Comparison of ENCODE assay signal across 8 mouse cellular contexts in genomic region chr12:71855730-71856479, GRCm38 (mm10). TPM values are rescaled to one million over a fixed set of nuclear protein-coding genes. Genes with fewer than 3 reads are reported as not detected.
DNase-seq lines count a peak whose midpoint lies in the region; ATAC-seq lines count a peak whose summit lies in the region.

No protein-coding gene starts in this region.

- no peak overlapping the region for H3K4me2 ChIP-seq in hindbrain, embryonic 14.5 days (replicated peaks)
- H3K4me2 ChIP-seq in liver, embryonic 11.5 days: no peak overlapping the region; the same call in 1 of the 2 replicates

- peak; percentile 35 for DNase-seq in cerebellum, adult 11-12 months
- DNase-seq in cerebellum, adult 11 months: no peak
- DNase-seq in cerebellum, adult 9-11 months: peak; percentile 44
- DNase-seq in gastrocnemius, postnatal 10 days: peak; percentile 65
- peak; percentile 47 for DNase-seq in hindbrain, embryonic 14.5 days (ENCODE audit: low spot score)
- no peak for DNase-seq in liver, embryonic 11.5 days (ENCODE audit: low spot score)
- DNase-seq in neural tube, embryonic 10.5 days (ENCODE audit: extremely low spot score, low spot score): peak; percentile 41
- DNase-seq in B cell, adult 2 months: no peak

- peaks cover 49% of the 10 kb centered on the region for H3K4me1 ChIP-seq in hindbrain, embryonic 14.5 days (replicated peaks; ENCODE audit: control insufficient read depth, insufficient read depth, low read length)
- peaks cover 37% of the 10 kb centered on the region for H3K4me1 ChIP-seq in liver, embryonic 11.5 days (replicated peaks; ENCODE audit: control insufficient read depth, insufficient read depth, low read length)

- H3K9ac ChIP-seq in hindbrain, embryonic 14.5 days: no peak overlapping the region
- H3K9ac ChIP-seq in liver, embryonic 11.5 days (ENCODE audit: low read depth, low read length): no peak overlapping the region

- no peak overlapping the region for H3K4me3 ChIP-seq in hindbrain, embryonic 14.5 days (replicated peaks; ENCODE audit: low read length)
- H3K4me3 ChIP-seq in liver, embryonic 11.5 days (ENCODE audit: low read depth, low read length): no peak overlapping the region

- H3K27me3 ChIP-seq in hindbrain, embryonic 14.5 days (ENCODE audit: control insufficient read depth, insufficient read depth, low read length): no peaks in the 10 kb centered on the region
- no peaks in the 10 kb centered on the region for H3K27me3 ChIP-seq in liver, embryonic 11.5 days (replicated peaks; ENCODE audit: control insufficient read depth, insufficient read depth, low read length)

- WGBS in hindbrain, embryonic 14.5 days: 43% methylated on average over 10 of the region's 10 CpGs
- WGBS in liver, embryonic 11.5 days: 50% methylated on average over 10 of the region's 10 CpGs

- peak overlapping the region; percentile 46; the same call in 1 of the 2 replicates for H3K27ac ChIP-seq in hindbrain, embryonic 14.5 days
- peak overlapping the region; percentile 52; the same call in 1 of the 2 replicates for H3K27ac ChIP-seq in liver, embryonic 11.5 days (ENCODE audit: low read depth, low read length)

- peak; percentile 36; the same call in 1 of the 2 replicates for ATAC-seq in hindbrain, embryonic 14.5 days (ENCODE audit: low FRiP score)
- no peak for ATAC-seq in liver, embryonic 11.5 days (replicated peaks; ENCODE audit: low FRiP score)

- no peaks in the 10 kb centered on the region for H3K9me3 ChIP-seq in hindbrain, embryonic 14.5 days (ENCODE audit: control insufficient read depth, low read length)
- no peaks in the 10 kb centered on the region for H3K9me3 ChIP-seq in liver, embryonic 11.5 days (ENCODE audit: control insufficient read depth, low read length)

- H3K36me3 ChIP-seq in hindbrain, embryonic 14.5 days (replicated peaks; ENCODE audit: control insufficient read depth, insufficient read depth): peaks cover under 1% of the 10 kb centered on the region; the same call in 1 of the 2 replicates
- no peaks in the 10 kb centered on the region for H3K36me3 ChIP-seq in liver, embryonic 11.5 days (ENCODE audit: control insufficient read depth, insufficient read depth, low read length)

RNA-seq across cellular contexts. Expression of gene Daam1, which starts 25.0 kb away (rescaled TPM):
- total RNA-seq in gastrocnemius, postnatal 10 days (2021): 10 to 100 TPM; 18.2 to 23.6 TPM
- 41.2 and 44.2 TPM in 2 replicates for polyA plus RNA-seq in hindbrain, embryonic 14.5 days (2014; fragmentation: Nextera tagmentation; extraction: Ambion mirVana)
- polyA plus RNA-seq in liver, embryonic 11.5 days (2014; fragmentation: Nextera tagmentation; extraction: Ambion mirVana): 15.2 and 16.4 TPM in 2 replicates

Comparison
In these comparisons a context has a peak if more than half of its experiments do, and no peak if none do; other contexts are left out.
1. DNase-seq: peak in cerebellum, adult 11-12 months (single experiment), cerebellum, adult 9-11 months (single experiment), gastrocnemius, postnatal 10 days (single experiment), hindbrain, embryonic 14.5 days (single experiment) and neural tube, embryonic 10.5 days (single experiment); none in cerebellum, adult 11 months (single experiment), liver, embryonic 11.5 days (single experiment) and B cell, adult 2 months (0 of 2).